Mouse (Mus musculus) brain, embryonic 18.5 days (tissue): ENCODE measurements at regions not wholly inside any gene's neighbourhood (a gene's known extent, or its start where the extent isn't known, plus 50 kb on each side); places are given as distances from the start of the nearest gene placed in this dataset.

ENCODE experiments used
- DNase-seq: peaks from one replicate; pipeline ENCODE4 v3.0.0-alpha.2; 2012; ENCODE audit warnings: low read depth, low spot score

- DNase-seq, result no peak
Observed at GRCm38 (mm10) chr3:106879994-106880393, 53.9 kb upstream of the Olfr266 start.

- peak; percentile 37 for DNase-seq
Observed at GRCm38 (mm10) chr3:106903198-106903597, 77.1 kb upstream of the Olfr266 start.

- no peak for DNase-seq
Observed at GRCm38 (mm10) chr3:106906668-106907067, 80.6 kb upstream of the Olfr266 start.

GRCm38 (mm10) chr3:106936067-106936466 lies 99.9 kb upstream of the Kcna3 start:
- no peak for DNase-seq

- peak; percentile 54 for DNase-seq
Observed at GRCm38 (mm10) chr3:106940095-106940494, 95.9 kb upstream of the Kcna3 start.

GRCm38 (mm10) chr3:106955555-106956446 lies 80.2 kb upstream of the Kcna3 start:
- no peak for DNase-seq

- DNase-seq, result no peak
Observed at GRCm38 (mm10) chr3:106957162-106957895, 78.6 kb upstream of the Kcna3 start.

GRCm38 (mm10) chr3:106958194-106958593 lies 77.8 kb upstream of the Kcna3 start:
- DNase-seq, result no peak

GRCm38 (mm10) chr3:106960596-106960995 lies 75.4 kb upstream of the Kcna3 start:
- no peak for DNase-seq

GRCm38 (mm10) chr3:106962466-106962865 lies 73.5 kb upstream of the Kcna3 start:
- DNase-seq, result no peak

- DNase-seq, result no peak
Observed at GRCm38 (mm10) chr3:106966198-106966597, 69.8 kb upstream of the Kcna3 start.

GRCm38 (mm10) chr3:106967479-106967878 lies 68.5 kb upstream of the Kcna3 start:
- no peak for DNase-seq

- no peak for DNase-seq
Observed at GRCm38 (mm10) chr3:106974114-106974789, 61.7 kb upstream of the Kcna3 start.

- no peak for DNase-seq
Observed at GRCm38 (mm10) chr3:106978728-106979127, 57.2 kb upstream of the Kcna3 start.

GRCm38 (mm10) chr3:106980914-106981313 lies 55.1 kb upstream of the Kcna3 start:
- DNase-seq, result no peak

- DNase-seq, result no peak
Observed at GRCm38 (mm10) chr3:106981323-106981722, 54.6 kb upstream of the Kcna3 start.

GRCm38 (mm10) chr3:106984231-106984630 lies 51.7 kb upstream of the Kcna3 start:
- no peak for DNase-seq
